Mouse (Mus musculus) cortical plate, adult 2 months (tissue): Measurements from ENCODE around the gene Hist1h4c.

Source experiments
- CTCF ChIP-seq: fragments of 200-500 bp; IDR thresholded peaks from 2 replicates; pipeline ENCODE4 v1.5.1; 2011; ENCODE audit warnings: mild to moderate bottlenecking, control low read depth, low read length; ENCODE audit not compliant: insufficient read depth; ENCODE audit errors: extremely low read depth
- POLR2A ChIP-seq: fragments of 200-500 bp; IDR thresholded peaks from 2 replicates; pipeline ENCODE4 v1.6.1; 2011; ENCODE audit warnings: mild to moderate bottlenecking, low read length, control low read depth; ENCODE audit not compliant: insufficient read depth; ENCODE audit errors: extremely low read depth

GRCm38 (mm10) chr13:23662536-23662935 lies 35.7 kb downstream of the Hist1h4c start:
- TF ChIP-seq POLR2A (no peak), CTCF (no peak)
